Mouse (Mus musculus) thymus, adult 2 months (tissue): Measurements from ENCODE around the gene Fstl3.
A peak's percentile ranks its signal among the peaks of the same experiment; 100 is the strongest.

Source experiments
- CTCF ChIP-seq: fragments of 200-500 bp; IDR thresholded peaks from 2 replicates; pipeline ENCODE4 v1.5.1; 2012; ENCODE audit warnings: mild to moderate bottlenecking, control low read depth, low read length, moderate library complexity, borderline replicate concordance; ENCODE audit not compliant: control insufficient read depth, poor library complexity, insufficient read depth; ENCODE audit errors: extremely low read depth
- POLR2A ChIP-seq: fragments of 200-500 bp; IDR thresholded peaks from 2 replicates; pipeline ENCODE4 v1.6.1; 2012; ENCODE audit warnings: mild to moderate bottlenecking, low read length, control low read depth, moderate library complexity; ENCODE audit not compliant: control insufficient read depth, poor library complexity, insufficient read depth; ENCODE audit errors: extremely low read depth

DNA sequence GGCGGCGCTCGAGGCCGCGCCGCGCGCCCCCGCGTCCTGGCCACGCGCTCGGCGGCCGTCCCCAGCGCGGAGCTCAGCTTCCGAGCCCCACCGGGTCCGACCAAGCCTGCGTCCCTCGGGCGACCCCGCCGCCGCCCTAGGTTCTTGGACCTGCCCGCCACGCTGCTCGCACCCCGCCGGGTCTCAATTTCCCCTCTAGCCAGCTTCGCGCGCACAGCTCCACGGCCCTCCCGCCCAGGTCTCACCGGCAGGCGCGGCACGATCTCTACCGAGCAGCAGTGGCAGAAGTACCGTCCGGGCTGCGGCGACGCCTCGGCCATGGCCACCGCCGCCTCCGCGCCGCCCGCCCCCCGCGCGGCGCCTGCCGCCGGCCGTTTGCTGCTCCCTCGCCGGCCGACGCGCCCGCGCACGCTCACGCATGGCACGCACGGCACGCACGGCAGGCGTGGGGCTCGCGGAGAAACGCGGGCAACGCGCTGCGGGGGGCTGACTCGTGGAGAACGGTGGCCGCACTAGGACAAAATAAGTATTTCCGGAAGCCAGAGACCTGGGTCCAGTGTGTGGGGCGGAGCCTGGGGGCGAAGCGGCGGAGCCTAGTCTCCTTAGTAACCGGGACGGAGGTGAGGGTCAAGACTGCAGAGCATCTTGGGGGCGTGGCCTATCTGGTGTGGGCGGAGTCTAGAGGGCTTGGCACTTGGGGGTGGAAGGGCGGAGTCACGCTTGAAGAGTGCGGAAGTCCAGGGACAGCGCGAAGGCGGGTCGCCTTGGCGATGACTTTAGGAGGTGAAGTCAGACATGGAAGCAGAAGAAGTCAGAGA is 10.4 kb upstream of the Fstl3 start, which contains the start of gene Rnf126:
- peak; percentile 72; the same call in 1 of the 2 replicates for TF ChIP-seq POLR2A
- peak; percentile 51; the same call in 1 of the 2 replicates for TF ChIP-seq CTCF
